Mouse (Mus musculus) B cell, adult 67 days (primary cell): ENCODE measurements around the gene Zfhx2. TPM values are rescaled to one million over a fixed set of nuclear protein-coding genes. Genes with fewer than 3 reads are reported as not detected.

Source experiments
- total RNA-seq, 2 experiments: library from RNA; stranded (reverse); gene quantifications; 4 replicates each; pipeline ENCODE4 v1.2.4; 2023

Zfhx2 gene
- total RNA-seq = 10 to 100 TPM; 17.6 to 21.4 TPM

DNA sequence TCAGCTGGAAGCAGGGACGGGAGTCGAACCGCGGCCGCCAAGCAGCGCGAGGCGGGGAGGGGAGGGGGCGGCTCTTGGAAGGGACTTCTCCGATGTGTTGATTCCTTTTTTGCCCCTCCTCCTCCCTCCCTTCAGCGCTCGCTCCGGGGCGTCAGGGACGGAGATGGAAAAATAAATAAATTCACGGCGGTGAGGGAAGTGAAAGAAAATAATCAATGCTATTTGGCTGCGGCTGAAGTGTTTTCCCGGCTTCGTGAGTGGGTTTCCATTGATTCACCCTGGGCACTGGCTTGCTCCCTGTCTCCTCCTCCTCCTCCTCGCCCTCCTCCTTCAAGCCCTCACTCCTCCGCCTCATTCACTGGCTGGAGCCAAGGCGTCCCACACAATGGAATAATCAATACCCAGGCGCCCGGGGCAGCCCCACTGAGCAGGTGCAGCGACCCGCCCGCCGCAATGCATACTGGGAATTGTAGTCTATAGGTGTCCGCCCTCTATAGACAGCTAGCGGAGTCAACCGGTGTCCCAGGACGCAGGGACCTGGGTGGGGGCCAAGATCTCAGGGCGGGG is at the start of gene Zfhx2:
Gene Zfhx2 (minus strand): TSS at position 314 of the 567 bp plus-strand sequence.

GRCm38 (mm10) chr14:55116425-55117200 is 24.5 kb upstream of the Zfhx2 start, which contains the start of gene Jph4:
Gene Jph4 (minus strand): TSS chr14:55116935.

GRCm38 (mm10) chr14:55105836-55106809 is 14.0 kb upstream of the Zfhx2 start, which contains the start of gene Ap1g2:
Gene Ap1g2 (minus strand): TSS chr14:55106593.

GRCm38 (mm10) chr14:55094704-55095231 is 2.6 kb upstream of the Zfhx2 start, which contains the start of gene Thtpa:
Gene Thtpa (plus strand): TSS chr14:55094784.

GRCm38 (mm10) chr14:55014991-55015766 is 76.9 kb downstream of the Zfhx2 start, which contains the start of gene Ngdn:
Gene Ngdn (plus strand): TSS chr14:55015454.

Other genes with a start within 250 kb of the Zfhx2 start
- gene Homez, start 221.4 kb downstream of the Zfhx2 start, total RNA-seq = 10 to 100 TPM in 1 of 2 experiments, 1 to 10 TPM in 1; 9.4 to 18.7 TPM
- 1 to 10 TPM; 3.4 to 4.0 TPM for gene Ppp1r3e, start 214.8 kb downstream of the Zfhx2 start, total RNA-seq
- gene Bcl2l2, start 208.9 kb downstream of the Zfhx2 start, total RNA-seq = 10 to 100 TPM; 10.8 to 12.6 TPM
- 1 to 10 TPM; 1.5 to 1.8 TPM for gene Gm20521, start 208.9 kb downstream of the Zfhx2 start, total RNA-seq
- 100 to 1,000 TPM; 303 to 319 TPM for gene Pabpn1, start 199.8 kb downstream of the Zfhx2 start, total RNA-seq
- 1 to 10 TPM; 3.1 to 4.8 TPM for gene Slc22a17, start 179.2 kb downstream of the Zfhx2 start, total RNA-seq
- not detected for gene Efs, start 166.2 kb downstream of the Zfhx2 start, total RNA-seq
- gene Il25, start 159.6 kb downstream of the Zfhx2 start, total RNA-seq = not detected
- not detected for gene Cmtm5, start 156.1 kb downstream of the Zfhx2 start, total RNA-seq
- gene Myh6, start 125.4 kb downstream of the Zfhx2 start, total RNA-seq = not detected
- not detected for gene Gm17428, start 115.4 kb downstream of the Zfhx2 start, total RNA-seq
- gene Myh7, start 97.7 kb downstream of the Zfhx2 start, total RNA-seq = not detected
- 10 to 100 TPM; 77.2 to 85.3 TPM for gene Ngdn, start 76.9 kb downstream of the Zfhx2 start, total RNA-seq
- gene Thtpa, start 2.5 kb upstream of the Zfhx2 start, total RNA-seq = 1 to 10 TPM; 5.4 to 8.8 TPM
- gene Ap1g2, start 14.3 kb upstream of the Zfhx2 start, total RNA-seq = 100 to 1,000 TPM; 121 to 163 TPM
- not detected for gene Jph4, start 24.6 kb upstream of the Zfhx2 start, total RNA-seq
- gene Dhrs2, start 129.7 kb upstream of the Zfhx2 start, total RNA-seq = not detected